Mouse (Mus musculus): ENCODE results near the gene Cmss1. TPM values are rescaled to one million over a fixed set of nuclear protein-coding genes. Genes with fewer than 3 reads are reported as not detected.

Gene Cmss1
- polyA plus RNA-seq, 1 experiment from 2014 or later = 27.5 TPM

DNA sequence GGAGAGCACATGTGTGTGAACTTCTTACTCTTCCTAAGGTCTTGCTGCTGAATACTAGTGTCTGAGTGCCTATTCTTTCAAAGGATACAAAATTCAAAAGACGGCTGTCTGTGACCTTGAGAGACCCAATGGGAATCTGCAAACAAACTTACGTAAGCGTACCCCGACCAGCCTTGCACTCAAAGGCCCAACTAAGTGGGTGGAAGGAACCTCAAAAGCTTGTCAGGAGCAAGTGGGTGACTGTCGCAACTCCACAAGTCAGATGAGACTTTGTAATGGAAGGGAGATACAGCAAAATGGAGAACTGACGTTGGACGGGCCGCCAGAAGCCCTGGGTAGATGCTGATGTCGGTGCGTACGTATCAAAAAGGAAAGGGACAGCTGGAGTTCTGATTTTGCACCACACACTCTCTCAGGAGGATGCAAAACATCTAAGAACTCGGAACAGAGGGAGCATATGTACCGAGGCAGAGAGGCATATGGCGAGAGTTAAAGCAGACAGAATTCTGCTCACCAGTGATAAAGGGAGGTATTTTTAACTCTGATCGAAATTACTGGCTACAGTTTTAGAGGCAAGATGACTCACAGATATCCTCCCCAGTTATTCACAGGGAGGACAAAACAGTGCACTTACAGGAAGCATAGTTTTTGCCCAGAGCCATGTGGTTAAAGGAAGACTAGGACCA lies 217.0 kb downstream of the Cmss1 start:
- no peak overlapping the region for H3K4me3 ChIP-seq
- H3K9ac ChIP-seq = no peak overlapping the region
- no peak for ATAC-seq (ENCODE audit: insufficient number of reproducible peaks, low FRiP score)
- H3K9me3 ChIP-seq (replicated peaks) = no peaks in the 10 kb centered on the region
- 65% methylated on average over 15 of the region's 15 CpGs for WGBS
- peak overlapping the region; percentile 26 for H3K27ac ChIP-seq (ENCODE audit: poor library complexity, severe bottlenecking)
- H3K4me2 ChIP-seq = no peak overlapping the region
- no peaks in the 10 kb centered on the region for H3K27me3 ChIP-seq (replicated peaks)
- H3K36me3 ChIP-seq = no peaks in the 10 kb centered on the region
- H3K4me1 ChIP-seq (replicated peaks) = peaks cover 16% of the 10 kb centered on the region

DNA sequence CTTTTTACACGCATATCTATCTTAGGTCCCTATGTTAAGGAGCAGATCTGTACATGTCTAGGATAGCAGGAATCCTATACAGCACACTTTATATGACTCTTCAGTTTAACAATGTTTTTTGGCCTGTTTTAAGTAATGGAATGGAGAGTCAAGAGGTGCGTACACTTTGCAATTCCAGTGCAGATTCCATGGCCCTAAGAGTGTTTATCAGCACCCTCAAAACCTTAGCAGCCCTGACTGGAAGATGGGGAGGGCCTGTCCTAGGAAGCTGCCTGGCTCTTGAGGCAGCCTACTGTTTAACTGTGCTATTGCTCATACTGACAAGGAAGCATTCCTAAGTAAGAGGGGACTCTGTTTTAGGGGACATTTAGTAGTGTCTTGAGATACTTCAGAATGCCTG lies 222.4 kb downstream of the Cmss1 start:
- peaks cover 11% of the 10 kb centered on the region for H3K4me1 ChIP-seq (replicated peaks)
- ATAC-seq (ENCODE audit: insufficient number of reproducible peaks, low FRiP score) = no peak

DNA sequence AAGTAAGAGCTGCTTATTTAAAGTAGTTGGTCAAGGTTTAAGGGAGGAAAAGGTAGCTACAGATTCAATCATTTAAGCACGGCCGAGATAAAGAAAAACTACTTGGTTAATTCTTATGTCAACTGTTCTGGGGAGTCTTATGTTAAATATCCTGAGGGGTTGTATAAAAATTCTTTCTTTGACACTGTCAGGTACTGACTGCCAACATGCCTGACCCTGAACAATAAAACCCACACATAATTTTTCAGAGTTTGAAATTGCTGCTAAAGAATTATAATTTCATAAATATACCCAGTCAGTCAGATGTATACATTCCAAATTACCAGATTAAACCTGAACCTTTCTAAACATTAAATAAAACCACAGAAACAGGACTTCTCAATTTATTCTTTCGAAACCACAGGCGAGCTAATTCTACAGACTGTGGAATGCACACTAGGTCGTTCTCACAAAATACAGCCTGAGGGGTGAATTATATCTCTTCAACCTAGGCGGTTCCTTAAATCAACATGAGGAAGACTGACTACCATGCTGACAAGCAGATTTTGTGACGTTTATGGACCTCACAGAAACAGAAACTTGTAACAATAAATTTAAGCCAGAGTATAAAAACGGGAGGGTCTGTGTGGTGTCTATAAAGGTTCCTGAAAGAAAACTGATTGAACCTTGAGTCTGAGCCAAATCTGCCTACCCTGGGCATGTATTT lies 223.2 kb downstream of the Cmss1 start:
- no peak overlapping the region for H3K4me2 ChIP-seq

More for the DNA sequence above, 222.4 kb downstream of the Cmss1 start:
- Histone ChIP-seq H3K9ac (no peak overlapping the region), H3K4me2 (no peak overlapping the region), H3K4me3 (no peak overlapping the region), H3K27me3 (replicated peaks) (no peaks in the 10 kb centered on the region), H3K36me3 (no peaks in the 10 kb centered on the region), H3K27ac (ENCODE audit: poor library complexity, severe bottlenecking) (no peak overlapping the region), H3K9me3 (replicated peaks) (0 out of 2 replicates have a peak, but pooled peaks cover 3% of the 10 kb centered on the region)
- 80% methylated on average over 2 of the region's 2 CpGs for WGBS

DNA sequence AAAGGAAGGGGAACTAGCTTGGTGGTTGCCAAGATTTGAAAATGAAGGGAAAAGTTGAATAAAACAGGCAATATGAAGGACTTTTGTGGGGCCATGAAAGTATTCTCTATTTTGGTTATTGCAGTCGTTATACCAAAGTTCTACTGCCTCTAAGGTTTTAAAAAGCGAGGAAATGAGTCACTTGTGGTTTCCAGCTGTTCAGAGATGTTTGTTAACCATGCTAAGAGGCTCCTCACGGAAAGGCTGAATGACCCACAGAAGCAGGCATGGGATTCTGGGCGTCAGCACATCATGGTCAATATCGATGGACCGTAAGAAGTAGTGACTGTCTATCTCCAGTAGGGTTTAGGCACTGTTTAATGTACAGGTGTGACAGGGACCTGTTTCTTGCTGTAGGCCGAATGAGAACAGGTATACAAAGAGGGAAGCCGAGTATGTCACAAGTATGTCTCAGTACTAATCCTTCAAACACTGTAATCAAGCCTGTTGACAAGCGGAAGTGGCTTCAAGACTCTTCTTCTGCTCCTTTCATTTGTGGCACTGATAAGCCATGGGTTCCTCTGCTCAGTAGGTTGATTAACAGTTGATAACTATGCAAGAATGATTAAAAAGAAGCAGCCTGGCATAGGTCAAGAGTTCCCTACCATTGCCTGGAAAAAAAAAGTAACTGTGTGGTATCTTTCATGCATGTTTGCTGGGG lies 227.9 kb downstream of the Cmss1 start:
- ATAC-seq (ENCODE audit: insufficient number of reproducible peaks, low FRiP score) = no peak
- H3K9me3 ChIP-seq (replicated peaks) = 0 out of 2 replicates have a peak, but pooled peaks cover 3% of the 10 kb centered on the region
- H3K36me3 ChIP-seq = no peaks in the 10 kb centered on the region
- H3K27me3 ChIP-seq (replicated peaks) = no peaks in the 10 kb centered on the region
- no peak overlapping the region for H3K27ac ChIP-seq (ENCODE audit: poor library complexity, severe bottlenecking)
- WGBS = 73% methylated on average over 9 of the region's 9 CpGs
- no peaks in the 10 kb centered on the region for H3K4me1 ChIP-seq (replicated peaks)
- no peak overlapping the region for H3K4me3 ChIP-seq
- no peak overlapping the region for H3K4me2 ChIP-seq
- H3K9ac ChIP-seq = no peak overlapping the region

More for the DNA sequence above, 223.2 kb downstream of the Cmss1 start:
- WGBS = 71% methylated on average over 8 of the region's 8 CpGs
- Histone ChIP-seq H3K27ac (ENCODE audit: poor library complexity, severe bottlenecking) (no peak overlapping the region), H3K36me3 (no peaks in the 10 kb centered on the region), H3K4me3 (no peak overlapping the region), H3K4me1 (replicated peaks) (peaks cover 11% of the 10 kb centered on the region), H3K27me3 (replicated peaks) (no peaks in the 10 kb centered on the region), H3K9me3 (replicated peaks) (0 out of 2 replicates have a peak, but pooled peaks cover 3% of the 10 kb centered on the region), H3K9ac (no peak overlapping the region)
- ATAC-seq (ENCODE audit: insufficient number of reproducible peaks, low FRiP score) = no peak

DNA sequence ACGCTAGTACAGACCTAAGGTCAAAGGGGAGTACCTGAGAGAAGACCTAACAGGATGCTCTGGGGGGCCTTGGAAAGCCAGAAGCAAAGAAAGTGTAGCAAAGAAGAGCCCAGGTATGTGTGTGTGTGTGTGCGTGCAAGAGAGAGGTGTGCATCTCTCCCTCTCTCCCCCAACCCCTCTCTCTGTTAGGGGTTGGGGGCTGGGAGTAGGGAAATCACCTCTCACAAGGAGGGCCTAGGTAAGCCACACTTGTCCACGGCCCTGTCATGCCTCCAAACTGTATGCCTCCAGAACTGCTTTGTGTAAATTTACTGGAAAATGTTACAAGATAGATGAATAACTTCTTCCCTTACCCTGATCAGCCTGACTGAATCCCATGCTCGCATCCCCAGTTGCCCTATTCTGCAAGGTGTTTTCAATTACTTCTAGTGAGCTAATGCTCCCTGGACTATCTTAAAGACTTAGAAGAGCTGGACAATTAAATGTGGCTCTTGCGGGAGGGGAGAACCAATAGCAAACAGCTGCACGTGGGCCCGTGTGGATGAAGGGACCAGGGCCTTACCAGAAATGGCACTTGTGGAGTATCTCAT lies 231.3 kb downstream of the Cmss1 start:
- Histone ChIP-seq H3K9ac (no peak overlapping the region), H3K27ac (ENCODE audit: poor library complexity, severe bottlenecking) (no peak overlapping the region), H3K4me3 (no peak overlapping the region), H3K9me3 (replicated peaks) (no peaks in the 10 kb centered on the region), H3K27me3 (replicated peaks) (no peaks in the 10 kb centered on the region), H3K4me1 (replicated peaks) (peaks cover 1% of the 10 kb centered on the region), H3K4me2 (no peak overlapping the region), H3K36me3 (no peaks in the 10 kb centered on the region)
- WGBS = 82% methylated on average over 7 of the region's 7 CpGs
- no peak for ATAC-seq (ENCODE audit: insufficient number of reproducible peaks, low FRiP score)

DNA sequence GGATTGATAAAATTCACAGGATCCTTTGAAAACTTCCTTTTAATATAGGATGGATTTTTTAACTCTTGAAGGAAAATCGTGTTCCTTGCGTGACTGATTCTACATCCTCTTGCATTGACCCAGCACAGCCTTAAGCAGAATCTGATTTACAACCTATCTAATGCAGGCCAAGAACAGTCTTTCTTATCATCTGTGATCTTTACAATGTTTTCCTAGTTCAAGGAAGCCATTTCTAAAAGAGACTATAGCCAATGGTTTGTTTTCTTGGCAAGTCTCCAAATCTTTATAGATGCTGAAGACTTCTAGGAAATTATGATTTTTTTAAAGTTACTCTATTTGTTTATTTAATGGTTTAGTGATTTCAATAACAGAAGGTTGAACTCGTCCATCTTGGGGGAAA lies 234.5 kb downstream of the Cmss1 start:
- no peak overlapping the region for H3K4me2 ChIP-seq
- no peak overlapping the region for H3K27ac ChIP-seq (ENCODE audit: poor library complexity, severe bottlenecking)
- H3K36me3 ChIP-seq = no peaks in the 10 kb centered on the region
- H3K9me3 ChIP-seq (replicated peaks) = no peaks in the 10 kb centered on the region
- WGBS = 78% methylated on average over 3 of the region's 3 CpGs
- ATAC-seq (ENCODE audit: insufficient number of reproducible peaks, low FRiP score) = no peak
- H3K27me3 ChIP-seq (replicated peaks) = no peaks in the 10 kb centered on the region
- no peak overlapping the region for H3K4me3 ChIP-seq
- H3K9ac ChIP-seq = no peak overlapping the region
- H3K4me1 ChIP-seq (replicated peaks) = peaks cover 24% of the 10 kb centered on the region

DNA sequence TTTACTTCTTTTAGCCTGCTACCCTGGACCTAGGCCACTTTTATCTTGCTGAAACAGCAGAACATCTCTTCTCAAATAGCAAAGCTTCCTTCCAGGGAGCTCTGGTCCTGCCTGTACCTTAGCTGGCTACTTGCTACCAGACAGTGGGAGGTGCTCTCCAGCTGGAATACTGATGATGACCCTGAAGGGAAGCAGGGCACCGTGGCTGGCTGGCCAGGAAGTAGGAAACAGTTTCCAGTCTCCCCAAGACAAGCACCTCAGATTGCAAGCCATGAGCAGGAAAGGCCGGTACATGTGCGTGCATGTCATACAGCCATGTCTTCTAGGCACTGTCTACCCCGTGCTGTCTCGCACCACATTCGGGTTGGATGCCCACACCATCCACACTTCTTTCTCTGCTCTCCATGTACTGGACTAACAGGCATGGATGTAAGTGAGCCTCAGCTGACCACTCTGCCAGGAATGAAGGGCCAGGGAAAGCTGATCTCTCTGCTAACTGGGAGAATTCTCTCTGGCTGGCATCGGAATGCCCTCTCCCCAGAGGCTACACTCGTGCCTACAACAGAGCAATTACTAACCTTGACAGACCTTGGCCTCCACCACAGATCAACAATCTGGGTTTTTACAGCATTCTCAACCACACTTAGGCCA lies 236.7 kb downstream of the Cmss1 start:
- H3K4me2 ChIP-seq = no peak overlapping the region
- peaks cover 31% of the 10 kb centered on the region for H3K4me1 ChIP-seq (replicated peaks)
- H3K36me3 ChIP-seq = no peaks in the 10 kb centered on the region
- H3K4me3 ChIP-seq = no peak overlapping the region
- no peak overlapping the region for H3K9ac ChIP-seq
- ATAC-seq (ENCODE audit: insufficient number of reproducible peaks, low FRiP score) = peak; percentile 51; the same call in 1 of the 2 replicates
- WGBS = 60% methylated on average over 8 of the region's 8 CpGs
- H3K27ac ChIP-seq (ENCODE audit: poor library complexity, severe bottlenecking) = peak overlapping the region; percentile 31; the same call in 1 of the 2 replicates
- no peaks in the 10 kb centered on the region for H3K9me3 ChIP-seq (replicated peaks)
- H3K27me3 ChIP-seq (replicated peaks) = no peaks in the 10 kb centered on the region

DNA sequence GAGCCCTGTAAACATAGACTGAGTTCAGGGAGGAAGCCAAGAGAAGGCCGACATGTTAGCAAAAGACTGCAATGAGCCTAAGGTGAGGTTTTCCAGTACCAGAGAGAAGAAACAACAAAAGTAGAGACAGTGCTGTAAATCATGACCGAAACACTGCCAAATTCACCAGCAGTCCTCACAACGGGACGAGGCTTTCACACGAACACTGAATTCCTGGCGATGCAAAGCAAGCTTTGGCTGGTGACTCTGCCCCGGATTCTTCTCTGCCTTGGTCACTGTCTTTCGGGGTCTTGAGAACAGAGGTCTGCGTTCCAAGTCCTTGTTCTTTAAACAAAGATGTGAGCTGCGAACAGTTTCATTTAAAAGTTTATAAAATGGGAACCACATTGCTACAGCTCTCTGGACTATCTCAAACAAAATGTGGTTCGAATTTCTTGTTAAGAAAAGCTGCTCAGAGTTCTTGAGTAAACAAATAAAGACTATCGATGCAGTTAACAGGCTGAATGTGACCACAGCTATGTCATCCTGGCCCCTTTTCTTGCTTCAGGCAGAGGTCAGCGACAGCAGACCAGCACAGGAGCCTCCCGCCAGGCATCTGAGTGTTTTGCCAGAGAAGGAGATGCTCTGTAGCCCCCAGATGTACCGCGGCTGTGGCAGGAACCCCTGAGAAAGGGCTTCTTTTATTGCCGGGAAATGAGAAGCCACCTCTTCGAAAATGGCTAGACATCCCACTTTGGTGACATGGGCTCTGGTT lies 239.5 kb downstream of the Cmss1 start:
- Histone ChIP-seq H3K36me3 (no peaks in the 10 kb centered on the region), H3K27me3 (replicated peaks) (no peaks in the 10 kb centered on the region), H3K9me3 (replicated peaks) (no peaks in the 10 kb centered on the region), H3K4me1 (replicated peaks) (peaks cover 41% of the 10 kb centered on the region), H3K27ac (ENCODE audit: poor library complexity, severe bottlenecking) (no peak overlapping the region), H3K4me3 (no peak overlapping the region), H3K4me2 (no peak overlapping the region), H3K9ac (no peak overlapping the region)
- WGBS = 62% methylated on average over 18 of the region's 18 CpGs
- ATAC-seq (ENCODE audit: insufficient number of reproducible peaks, low FRiP score) = no peak

DNA sequence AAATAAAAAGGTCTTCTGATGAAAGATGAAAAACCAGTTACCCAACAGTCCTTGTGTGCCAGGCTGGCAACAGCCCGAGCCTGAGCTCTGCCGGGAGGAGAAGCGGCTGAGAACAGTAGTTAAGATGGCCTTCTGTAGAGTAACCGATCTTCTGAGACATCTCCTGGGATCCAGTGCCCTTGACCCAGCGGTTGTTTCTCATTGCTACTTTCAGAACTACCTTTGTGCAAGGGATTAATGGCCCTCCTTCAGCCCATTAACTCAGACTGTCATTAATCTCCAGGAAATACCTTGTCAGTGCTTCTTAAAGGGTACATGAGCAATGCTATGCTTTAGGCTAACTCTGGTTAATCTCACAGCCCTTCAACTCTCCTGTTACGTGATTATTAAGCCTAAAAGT lies 240.5 kb downstream of the Cmss1 start:
- H3K9ac ChIP-seq = no peak overlapping the region
- ATAC-seq (ENCODE audit: insufficient number of reproducible peaks, low FRiP score) = no peak
- H3K27me3 ChIP-seq (replicated peaks) = no peaks in the 10 kb centered on the region
- H3K9me3 ChIP-seq (replicated peaks) = no peaks in the 10 kb centered on the region
- H3K27ac ChIP-seq (ENCODE audit: poor library complexity, severe bottlenecking) = no peak overlapping the region
- peaks cover 41% of the 10 kb centered on the region for H3K4me1 ChIP-seq (replicated peaks)
- no peak overlapping the region for H3K4me2 ChIP-seq
- no peaks in the 10 kb centered on the region for H3K36me3 ChIP-seq
- WGBS = 58% methylated on average over 6 of the region's 6 CpGs
- H3K4me3 ChIP-seq = no peak overlapping the region

DNA sequence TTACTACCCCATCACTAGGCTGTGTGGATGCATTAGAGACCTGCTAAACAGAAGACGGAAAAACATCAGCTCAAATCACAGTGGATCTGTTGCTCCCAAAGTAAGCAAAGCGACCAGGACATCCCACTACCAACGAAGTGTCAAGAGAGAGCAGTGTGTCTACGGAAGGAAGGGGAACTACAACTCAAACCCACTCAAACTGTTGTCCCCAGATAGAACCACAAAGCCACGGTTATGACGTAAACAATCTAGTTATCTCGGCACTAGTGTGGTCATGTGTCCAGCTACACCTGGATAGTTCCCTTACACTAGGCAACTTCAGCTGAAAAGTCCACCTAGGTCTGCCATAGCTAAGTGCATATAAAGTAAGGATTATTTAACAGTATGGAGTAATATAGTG lies 242.2 kb downstream of the Cmss1 start:
- Histone ChIP-seq H3K36me3 (no peaks in the 10 kb centered on the region), H3K27me3 (replicated peaks) (no peaks in the 10 kb centered on the region), H3K9ac (no peak overlapping the region), H3K9me3 (replicated peaks) (no peaks in the 10 kb centered on the region), H3K4me2 (no peak overlapping the region), H3K4me3 (no peak overlapping the region), H3K27ac (ENCODE audit: poor library complexity, severe bottlenecking) (no peak overlapping the region), H3K4me1 (replicated peaks) (peaks cover 32% of the 10 kb centered on the region)
- no peak for ATAC-seq (ENCODE audit: insufficient number of reproducible peaks, low FRiP score)
- WGBS = 81% methylated on average over 7 of the region's 7 CpGs
